Mouse (Mus musculus) adrenal gland, adult (tissue): ENCODE results near the gene Ccdc78.
A peak's percentile ranks its signal among the peaks of the same experiment; 100 is the strongest.
"Not testable (repeated sequence)": the region's sequence is repeated elsewhere in the genome, so short reads cannot be mapped to it uniquely, and the experiment has no call there.

ENCODE experiments used
- DNase-seq, 2 experiments: peaks; one replicate each; pipeline ENCODE4 v3.0.0; 2022 to 2023; ENCODE audit warnings: low spot score in 1 of 2; ENCODE audit not compliant: inconsistent age in 2 of 2

Gene Ccdc78

GRCm38 (mm10) chr17:25786280-25786679 lies at the start of gene Ccdc78:
Ccdc78 (plus strand) TSS chr17:25786580.
- DNase-seq, result no peak

- DNase-seq, result no peak
These were observed 47.5 kb upstream of the Ccdc78 start for GRCm38 (mm10) chr17:25738861-25739260.

GRCm38 (mm10) chr17:25741471-25741870 lies 44.9 kb upstream of the Ccdc78 start:
- DNase-seq, result not testable (repeated sequence)

GRCm38 (mm10) chr17:25743831-25744230 lies 42.5 kb upstream of the Ccdc78 start:
- DNase-seq, result peak; percentile 85 to 91

GRCm38 (mm10) chr17:25744311-25744710 lies 42.1 kb upstream of the Ccdc78 start:
- peak; percentile 57 to 65 for DNase-seq

- peak; percentile 33 to 76 for DNase-seq
These were observed 38.1 kb upstream of the Ccdc78 start for GRCm38 (mm10) chr17:25748238-25748637.

- no peak for DNase-seq
These were observed 37.1 kb upstream of the Ccdc78 start for GRCm38 (mm10) chr17:25749314-25749713.

- DNase-seq, result peak; percentile 69 to 88
These were observed 34.9 kb upstream of the Ccdc78 start for GRCm38 (mm10) chr17:25751446-25751845.

- no peak for DNase-seq
These were observed 32.1 kb upstream of the Ccdc78 start, which contains the start of gene Msln for GRCm38 (mm10) chr17:25754241-25754640. Msln (minus strand) TSS chr17:25754378.

- DNase-seq, result no peak
These were observed 31.3 kb upstream of the Ccdc78 start for GRCm38 (mm10) chr17:25755086-25755485.

GRCm38 (mm10) chr17:25755627-25756377 lies 30.6 kb upstream of the Ccdc78 start:
- DNase-seq, result no peak

- no peak for DNase-seq
These were observed 29.8 kb upstream of the Ccdc78 start for GRCm38 (mm10) chr17:25756378-25757242.

GRCm38 (mm10) chr17:25757691-25758090 lies 28.7 kb upstream of the Ccdc78 start:
- DNase-seq, result no peak

GRCm38 (mm10) chr17:25760148-25760547 lies 26.2 kb upstream of the Ccdc78 start:
- DNase-seq, result no peak

- DNase-seq, result no peak
These were observed 24.8 kb upstream of the Ccdc78 start for GRCm38 (mm10) chr17:25761561-25761970.

- DNase-seq, result no peak
These were observed 23.8 kb upstream of the Ccdc78 start for GRCm38 (mm10) chr17:25762591-25762990.

GRCm38 (mm10) chr17:25765886-25766285 lies 20.5 kb upstream of the Ccdc78 start:
- DNase-seq, result no peak

- no peak for DNase-seq
These were observed 17.0 kb upstream of the Ccdc78 start for GRCm38 (mm10) chr17:25769331-25769730.

GRCm38 (mm10) chr17:25773549-25774120 lies 12.7 kb upstream of the Ccdc78 start, which contains the start of gene Narfl:
Narfl (plus strand) TSS chr17:25773776.
- peak; percentile 97 to 99 for DNase-seq

- no peak for DNase-seq
These were observed 10.9 kb upstream of the Ccdc78 start for GRCm38 (mm10) chr17:25775318-25776062.

GRCm38 (mm10) chr17:25777948-25778347 lies 8.4 kb upstream of the Ccdc78 start:
- peak in 1 of 2 experiments; percentile 29 for DNase-seq
